Mouse (Mus musculus): Measurements from ENCODE around the gene Golga4. TPM values are rescaled to one million over a fixed set of nuclear protein-coding genes. Genes with fewer than 3 reads are reported as not detected.

The Golga4 gene
- 10 to 100 TPM; 80.3 to 88.2 TPM for total RNA-seq (2021)
- long read RNA-seq, experiment 1, full-length matches to known transcripts = 4 of 15 reads
- long read RNA-seq, experiment 1, partial matches to known transcripts = 3 of 15 reads
- long read RNA-seq, experiment 1, other reads (novel, unspliced or antisense) = 8 of 15 reads
- long read RNA-seq, experiment 2, full-length matches to known transcripts = 5 of 15 reads
- long read RNA-seq, experiment 2, partial matches to known transcripts = 2 of 15 reads
- long read RNA-seq, experiment 2, other reads (novel, unspliced or antisense) = 8 of 15 reads

GRCm38 (mm10) chr9:118506020-118506403 lies at the start of gene Golga4:
TSS of gene Golga4 (plus strand) at chr9:118506267.
- DNase-seq (ENCODE audit: low spot score in 2 of 2) = peak; percentile 92 to 96
- intact Hi-C loops (cut with DNase I) = no loop called here

GRCm38 (mm10) chr9:118456405-118456804 lies 49.7 kb upstream of the Golga4 start:
- intact Hi-C loops (cut with DNase I) = no loop called here
- DNase-seq (ENCODE audit: low spot score in 2 of 2) = no peak

- no peak for DNase-seq (ENCODE audit: low spot score in 2 of 2)
- intact Hi-C loops (cut with DNase I) = no loop called here
Measured at GRCm38 (mm10) chr9:118458039-118458438, 48.0 kb upstream of the Golga4 start.

- intact Hi-C loops (cut with DNase I) = no loop called here
- no peak for DNase-seq (ENCODE audit: low spot score in 2 of 2)
Measured at GRCm38 (mm10) chr9:118464031-118464430, 42.0 kb upstream of the Golga4 start.

- DNase-seq (ENCODE audit: low spot score in 2 of 2) = no peak
- intact Hi-C loops (cut with DNase I) = no loop called here
Measured at GRCm38 (mm10) chr9:118468301-118468700, 37.8 kb upstream of the Golga4 start.

- intact Hi-C loops (cut with DNase I) = no loop called here
- DNase-seq (ENCODE audit: low spot score in 2 of 2) = no peak
Measured at GRCm38 (mm10) chr9:118469272-118469671, 36.8 kb upstream of the Golga4 start.

GRCm38 (mm10) chr9:118471296-118471695 lies 34.8 kb upstream of the Golga4 start:
- DNase-seq (ENCODE audit: low spot score in 2 of 2) = no peak
- intact Hi-C loops (cut with DNase I) = no loop called here

GRCm38 (mm10) chr9:118476211-118476765 lies 29.8 kb upstream of the Golga4 start:
- no peak for DNase-seq (ENCODE audit: low spot score in 2 of 2)
- intact Hi-C loops (cut with DNase I) = no loop called here

- no peak for DNase-seq (ENCODE audit: low spot score in 2 of 2)
- intact Hi-C loops (cut with DNase I) = no loop called here
Measured at GRCm38 (mm10) chr9:118476766-118477271, 29.2 kb upstream of the Golga4 start.

- no peak for DNase-seq (ENCODE audit: low spot score in 2 of 2)
- intact Hi-C loops (cut with DNase I) = no loop called here
Measured at GRCm38 (mm10) chr9:118477281-118477931, 28.7 kb upstream of the Golga4 start.

GRCm38 (mm10) chr9:118477961-118478360 lies 28.1 kb upstream of the Golga4 start, which contains the start of gene Eomes:
TSS of gene Eomes (plus strand) at chr9:118478212.
- DNase-seq (ENCODE audit: low spot score in 2 of 2) = no peak
- intact Hi-C loops (cut with DNase I) = no loop called here

- no peak for DNase-seq (ENCODE audit: low spot score in 2 of 2)
- intact Hi-C loops (cut with DNase I) = no loop called here
Measured at GRCm38 (mm10) chr9:118478458-118478838, 27.6 kb upstream of the Golga4 start.

- no peak for DNase-seq (ENCODE audit: low spot score in 2 of 2)
- intact Hi-C loops (cut with DNase I) = no loop called here
Measured at GRCm38 (mm10) chr9:118478839-118479507, 27.1 kb upstream of the Golga4 start.

GRCm38 (mm10) chr9:118479508-118480291 lies 26.4 kb upstream of the Golga4 start:
- intact Hi-C loops (cut with DNase I) = no loop called here
- DNase-seq (ENCODE audit: low spot score in 2 of 2) = no peak

GRCm38 (mm10) chr9:118480292-118480690 lies 25.8 kb upstream of the Golga4 start:
- DNase-seq (ENCODE audit: low spot score in 2 of 2) = no peak
- intact Hi-C loops (cut with DNase I) = no loop called here

- intact Hi-C loops (cut with DNase I) = no loop called here
Measured at GRCm38 (mm10) chr9:118482210-118482609, 23.9 kb upstream of the Golga4 start.

GRCm38 (mm10) chr9:118486361-118487095 lies 19.5 kb upstream of the Golga4 start:
- DNase-seq (ENCODE audit: low spot score in 2 of 2) = no peak
- intact Hi-C loops (cut with DNase I) = no loop called here

More at GRCm38 (mm10) chr9:118482210-118482609, 23.9 kb upstream of the Golga4 start:
- no peak for DNase-seq (ENCODE audit: low spot score in 2 of 2)

- DNase-seq (ENCODE audit: low spot score in 2 of 2) = no peak
- intact Hi-C loops (cut with DNase I) = no loop called here
Measured at GRCm38 (mm10) chr9:118487096-118487395, 19.0 kb upstream of the Golga4 start.

GRCm38 (mm10) chr9:118487636-118488035 lies 18.4 kb upstream of the Golga4 start:
- intact Hi-C loops (cut with DNase I) = loop anchor here (2.0 kb wide), 1 partner anchor 435 kb away; no protein-coding TSS in a partner anchor
- no peak for DNase-seq (ENCODE audit: low spot score in 2 of 2)

All from left cerebral cortex, postnatal 14 days (tissue).